ENCODE assay signal across 24 mouse cellular contexts in genomic region chr3:125406991-125407390, GRCm38 (mm10). TPM values are rescaled to one million over a fixed set of nuclear protein-coding genes. Genes with fewer than 3 reads are reported as not detected.
DNase-seq lines count a peak whose midpoint lies in the region; ATAC-seq and TF ChIP-seq lines count a peak whose summit lies in the region.
"Had no signal": no experiment of that assay in that cellular context is flagged by ENCODE, and none has a peak within 500 bp of the region (broad histone marks: within the 10 kb centered on the region; RNA-seq: fewer than 3 reads in every experiment).

No protein-coding gene starts in this region.

- no peak for TF ChIP-seq POLR2A in MEL (IDR thresholded peaks at IDR 0.05; ENCODE audit: control insufficient read depth in 1 of 2, insufficient read depth in 1 of 2, low read depth in 1 of 2, low read length in 2 of 2, poor library complexity in 1 of 2)

- H3K9ac ChIP-seq in forebrain, embryonic 16.5 days (replicated peaks; ENCODE audit: low read depth, low read length), result no peak overlapping the region
- no peak overlapping the region for H3K9ac ChIP-seq in hindbrain, embryonic 15.5 days
- H3K9ac ChIP-seq in hindbrain, embryonic 12.5 days, result no peak overlapping the region
- no peak overlapping the region for H3K9ac ChIP-seq in MEL (ENCODE audit: control insufficient read depth, low read depth, low read length, poor library complexity, severe bottlenecking)
- H3K9ac ChIP-seq in hindbrain, postnatal 0 days (replicated peaks; ENCODE audit: low read length), result no peak overlapping the region
- H3K9ac ChIP-seq: forebrain, embryonic 12.5 days; liver, postnatal 0 days; midbrain, embryonic 12.5 days had no signal

- H3K9me3 ChIP-seq in forebrain, embryonic 16.5 days (ENCODE audit: control insufficient read depth, low read length), result no peaks in the 10 kb centered on the region
- H3K9me3 ChIP-seq in forebrain, embryonic 10.5 days, result no peaks in the 10 kb centered on the region
- H3K9me3 ChIP-seq in hindbrain, embryonic 15.5 days, result no peaks in the 10 kb centered on the region
- H3K9me3 ChIP-seq in hindbrain, embryonic 12.5 days (replicated peaks), result no peaks in the 10 kb centered on the region
- no peaks in the 10 kb centered on the region for H3K9me3 ChIP-seq in MEL (replicated peaks; ENCODE audit: insufficient read depth, low read length)
- H3K9me3 ChIP-seq in hindbrain, postnatal 0 days (ENCODE audit: low read length), result no peaks in the 10 kb centered on the region
- H3K9me3 ChIP-seq: forebrain, embryonic 12.5 days; midbrain, embryonic 12.5 days had no signal

- peak; percentile 9; the same call in 1 of the 2 replicates for ATAC-seq in forebrain, embryonic 16.5 days
- no peak for ATAC-seq in hindbrain, embryonic 15.5 days (ENCODE audit: low FRiP score, low read depth)
- no peak for ATAC-seq in hindbrain, embryonic 12.5 days (ENCODE audit: low FRiP score)
- ATAC-seq in hindbrain, postnatal 0 days, result no peak
- ATAC-seq in megakaryocyte progenitor cell, adult 5-6 weeks (replicated peaks; ENCODE audit: poor library complexity), result no peak
- ATAC-seq: CD4-positive, CD25-positive, alpha-beta regulatory T cell, adult 4 months; intestine, embryonic 16.5 days; liver, postnatal 0 days; lung, postnatal 0 days had no signal

- no peak for TF ChIP-seq EP300 in MEL (IDR thresholded peaks at IDR 0.05; ENCODE audit: low read depth in 1 of 2, low read length in 2 of 2)

- no peaks in the 10 kb centered on the region for H3K36me3 ChIP-seq in forebrain, embryonic 16.5 days (ENCODE audit: control insufficient read depth, insufficient read depth)
- H3K36me3 ChIP-seq in forebrain, embryonic 10.5 days (replicated peaks), result no peaks in the 10 kb centered on the region
- no peaks in the 10 kb centered on the region for H3K36me3 ChIP-seq in hindbrain, embryonic 15.5 days
- H3K36me3 ChIP-seq in hindbrain, embryonic 12.5 days, result no peaks in the 10 kb centered on the region
- peaks cover 0 to 2% of the 10 kb centered on the region in 2 experiments; a peak in 1 of 4 replicates for H3K36me3 ChIP-seq in MEL (ENCODE audit: control insufficient read depth in 1 of 2, insufficient read depth in 2 of 2, low read length in 2 of 2)
- no peaks in the 10 kb centered on the region for H3K36me3 ChIP-seq in hindbrain, postnatal 0 days (ENCODE audit: insufficient read depth, low read length)
- H3K36me3 ChIP-seq: forebrain, embryonic 12.5 days; midbrain, embryonic 12.5 days had no signal

- no peaks in the 10 kb centered on the region for H3K79me2 ChIP-seq in MEL (ENCODE audit: control insufficient read depth, insufficient read depth, low read length, poor library complexity)

- no peak for DNase-seq in forebrain, embryonic 10.5 days (ENCODE audit: extremely low spot score, low spot score)
- DNase-seq in MEL (ENCODE audit: low read depth, low spot score), result peak; percentile 8
- DNase-seq in hindbrain, postnatal 0 days (ENCODE audit: low spot score), result no peak
- DNase-seq: cerebellum, adult 18-20 months; kidney, adult 9 months; kidney, postnatal 14 days; liver, postnatal 0 days; thymus, adult 2 months; thymus, postnatal 4 days had no signal

- TF ChIP-seq RAD21 in MEL (IDR thresholded peaks at IDR 0.05; ENCODE audit: low read depth, low read length), result no peak

- no peaks in the 10 kb centered on the region for H3K27me3 ChIP-seq in forebrain, embryonic 16.5 days (replicated peaks; ENCODE audit: control insufficient read depth, insufficient read depth, low read length)
- H3K27me3 ChIP-seq in forebrain, embryonic 10.5 days (ENCODE audit: poor library complexity, severe bottlenecking), result no peaks in the 10 kb centered on the region
- no peaks in the 10 kb centered on the region for H3K27me3 ChIP-seq in hindbrain, embryonic 15.5 days
- H3K27me3 ChIP-seq in hindbrain, embryonic 12.5 days, result no peaks in the 10 kb centered on the region
- no peaks in the 10 kb centered on the region for H3K27me3 ChIP-seq in MEL (ENCODE audit: control insufficient read depth in 1 of 2, insufficient read depth in 2 of 2, low read length in 2 of 2)
- H3K27me3 ChIP-seq in hindbrain, postnatal 0 days (ENCODE audit: insufficient read depth, low read length), result no peaks in the 10 kb centered on the region
- H3K27me3 ChIP-seq: midbrain, embryonic 12.5 days had no signal

- H3K27ac ChIP-seq in forebrain, embryonic 16.5 days (ENCODE audit: low read length), result no peak overlapping the region
- H3K27ac ChIP-seq in forebrain, embryonic 10.5 days, result no peak overlapping the region
- H3K27ac ChIP-seq in hindbrain, embryonic 15.5 days (replicated peaks), result no peak overlapping the region
- H3K27ac ChIP-seq in hindbrain, embryonic 12.5 days, result no peak overlapping the region
- no peak overlapping the region for H3K27ac ChIP-seq in MEL (ENCODE audit: control insufficient read depth, low read depth, low read length)
- H3K27ac ChIP-seq in hindbrain, postnatal 0 days, result no peak overlapping the region
- H3K27ac ChIP-seq: forebrain, embryonic 12.5 days; macrophage; midbrain, embryonic 12.5 days; stomach, postnatal 0 days had no signal

- WGBS in forebrain, embryonic 16.5 days, result 35% methylated on average over 3 of the region's 3 CpGs
- WGBS in forebrain, embryonic 10.5 days, result 82% methylated on average over 3 of the region's 3 CpGs
- WGBS in hindbrain, embryonic 15.5 days, result 79% methylated on average over 3 of the region's 3 CpGs
- 82% methylated on average over 3 of the region's 3 CpGs for WGBS in hindbrain, embryonic 12.5 days
- WGBS in hindbrain, postnatal 0 days, result 77% methylated on average over 3 of the region's 3 CpGs

- H3K4me1 ChIP-seq in forebrain, embryonic 16.5 days (replicated peaks; ENCODE audit: control insufficient read depth, insufficient read depth, low read length), result peaks cover 10% of the 10 kb centered on the region
- peaks cover 20% of the 10 kb centered on the region for H3K4me1 ChIP-seq in forebrain, embryonic 10.5 days
- H3K4me1 ChIP-seq in hindbrain, embryonic 15.5 days (replicated peaks), result 0 out of 2 replicates have a peak, but pooled peaks cover 5% of the 10 kb centered on the region
- H3K4me1 ChIP-seq in hindbrain, embryonic 12.5 days, result no peaks in the 10 kb centered on the region
- H3K4me1 ChIP-seq in MEL (ENCODE audit: control insufficient read depth in 1 of 2, insufficient read depth in 2 of 2, low read length in 2 of 2), result no peaks in the 10 kb centered on the region
- no peaks in the 10 kb centered on the region for H3K4me1 ChIP-seq in hindbrain, postnatal 0 days (ENCODE audit: insufficient read depth, low read length)

- TF ChIP-seq CTCF in MEL (IDR thresholded peaks at IDR 0.05 in 2 of 3, conservative IDR thresholded peaks at IDR 0.05 in 1 of 3; ENCODE audit: control insufficient read depth in 1 of 3, insufficient read depth in 1 of 3, low read depth in 2 of 3, low read length in 3 of 3, poor library complexity in 1 of 3, severe bottlenecking in 1 of 3), result no peak
- no peak for TF ChIP-seq CTCF in hindbrain, postnatal 0 days (IDR thresholded peaks at IDR 0.05; ENCODE audit: low read depth)

- no peak overlapping the region for H3K4me3 ChIP-seq in forebrain, embryonic 16.5 days (replicated peaks; ENCODE audit: low read length)
- H3K4me3 ChIP-seq in forebrain, embryonic 10.5 days, result no peak overlapping the region
- H3K4me3 ChIP-seq in hindbrain, embryonic 15.5 days, result 0 out of 2 replicates have a peak overlapping the region, but pooled peaks have one; percentile 18
- no peak overlapping the region for H3K4me3 ChIP-seq in hindbrain, embryonic 12.5 days
- H3K4me3 ChIP-seq in MEL (ENCODE audit: control insufficient read depth in 1 of 2, insufficient read depth in 1 of 2, low read depth in 2 of 2, low read length in 2 of 2), result no peak overlapping the region
- H3K4me3 ChIP-seq in hindbrain, postnatal 0 days (ENCODE audit: low read length), result peak overlapping the region; percentile 13; the same call in 1 of the 2 replicates
- H3K4me3 ChIP-seq: forebrain, embryonic 12.5 days; midbrain, embryonic 12.5 days had no signal

- H3K4me2 ChIP-seq in forebrain, embryonic 16.5 days (ENCODE audit: low read length), result no peak overlapping the region
- H3K4me2 ChIP-seq in hindbrain, embryonic 15.5 days, result peak overlapping the region; percentile 26; the same call in 1 of the 2 replicates
- no peak overlapping the region for H3K4me2 ChIP-seq in hindbrain, embryonic 12.5 days (replicated peaks)
- H3K4me2 ChIP-seq in hindbrain, postnatal 0 days (ENCODE audit: low read depth, low read length), result peak overlapping the region; percentile 41
- H3K4me2 ChIP-seq: forebrain, embryonic 12.5 days; midbrain, embryonic 12.5 days had no signal

TF ChIP-seq in MEL, 35 proteins besides CTCF, POLR2A, EP300 and RAD21:
- no peak for TF ChIP-seq MEF2A (IDR thresholded peaks at IDR 0.05; ENCODE audit: extremely low read depth, insufficient replicate concordance, low read depth, low read length, poor library complexity, severe bottlenecking)
- no peak for TF ChIP-seq NELFE (IDR thresholded peaks at IDR 0.05; ENCODE audit: low read depth, low read length)
- no peak for TF ChIP-seq TAL1 (IDR thresholded peaks at IDR 0.05; ENCODE audit: low read length)
- TF ChIP-seq MYC (IDR thresholded peaks at IDR 0.05; ENCODE audit: low read depth, low read length), result no peak

RNA-seq across cellular contexts. Expression of gene Ndst4, which starts 3.1 kb away (rescaled TPM):
- 1.8 and 2.1 TPM in 2 replicates for polyA plus RNA-seq in forebrain, embryonic 16.5 days (2015; fragmentation: Nextera tagmentation; extraction: Ambion mirVana)
- polyA plus RNA-seq in forebrain, embryonic 10.5 days (2016; fragmentation: Nextera tagmentation; extraction: Ambion mirVana), result 0.14 and 0.31 TPM in 2 replicates
- 4.0 and 5.4 TPM in 2 replicates for polyA plus RNA-seq in hindbrain, embryonic 15.5 days (2015; fragmentation: Nextera tagmentation; extraction: Ambion mirVana)
- polyA plus RNA-seq in hindbrain, embryonic 12.5 days (2016; fragmentation: Nextera tagmentation; extraction: Ambion mirVana), result 1.1 and 1.9 TPM in 2 replicates
- not detected in 2 replicates for total RNA-seq in MEL (2012; rRNA removed)
- polyA plus RNA-seq in MEL (2012; ENCODE audit: insufficient read depth in 1 of 2, insufficient read length in 2 of 2, low read depth in 1 of 2, low replicate concordance in 2 of 2, missing spikeins in 1 of 2), result not detected
- 11.8 and 16.4 TPM in 2 replicates for total RNA-seq in hindbrain, postnatal 0 days (2014; rRNA removed)
- 2.5 and 4.7 TPM in 2 replicates for polyA plus RNA-seq in hindbrain, postnatal 0 days (2015; fragmentation: Nextera tagmentation; extraction: Ambion mirVana)
- not detected in 2 replicates for total RNA-seq in megakaryocyte progenitor cell, adult 5-6 weeks (2015)
- total RNA-seq in megakaryocyte progenitor cell, adult 5-6 weeks (2017), result not detected in 2 replicates
- total RNA-seq: adrenal gland, adult 18-20 months; heart, adult 18-20 months; hematopoietic stem cell, adult 5-6 weeks; liver, adult 2 months had no signal
- polyA plus RNA-seq: CD4-positive, CD25-positive, alpha-beta regulatory T cell, adult 4 months; liver, adult 2 months; liver, postnatal 0 days; macrophage; thymus, adult 2 months had no signal

Comparison
In these comparisons a context has a peak if more than half of its experiments do, and no peak if none do; other contexts are left out.
1. H3K4me2 ChIP-seq: peak in hindbrain, embryonic 15.5 days (single experiment) and hindbrain, postnatal 0 days (single experiment); none in forebrain, embryonic 16.5 days (single experiment) and hindbrain, embryonic 12.5 days (single experiment).
2. H3K4me3 ChIP-seq: peak in hindbrain, embryonic 15.5 days (single experiment) and hindbrain, postnatal 0 days (single experiment); none in forebrain, embryonic 16.5 days (single experiment), forebrain, embryonic 10.5 days (single experiment), hindbrain, embryonic 12.5 days (single experiment) and MEL (0 of 2).